9 mouse cellular contexts compared by ENCODE assay signal in genomic region chr8:57589176-57589575, GRCm38 (mm10).
A peak's percentile ranks its signal among the peaks of the same experiment; 100 is the strongest.
DNase-seq lines count a peak whose midpoint lies in the region; ATAC-seq and TF ChIP-seq lines count a peak whose summit lies in the region.
"Had no signal": no experiment of that assay in that cellular context is flagged by ENCODE, and none has a peak within 500 bp of the region (broad histone marks: within the 10 kb centered on the region; RNA-seq: fewer than 3 reads in every experiment).

No protein-coding gene starts in this region.

- no peak overlapping the region for H3K4me3 ChIP-seq in olfactory bulb, adult 2 months (ENCODE audit: insufficient read depth, low read depth, low read length)
- no peak overlapping the region for H3K4me3 ChIP-seq in liver, embryonic 11.5 days (ENCODE audit: low read depth, low read length)
- H3K4me3 ChIP-seq: embryonic facial prominence, embryonic 12.5 days had no signal

- DNase-seq in adrenal gland, adult (ENCODE audit: inconsistent age in 2 of 2, low spot score in 1 of 2): peak; percentile 73 to 85
- no peak for DNase-seq in adrenal gland, adult 18-20 months (ENCODE audit: low spot score in 2 of 2)
- peak; percentile 46 for DNase-seq in left cerebral cortex, adult 11 months (ENCODE audit: low spot score)
- DNase-seq in left cerebral cortex, postnatal 10 days (ENCODE audit: extremely low spot score in 1 of 2, low spot score in 2 of 2): no peak
- DNase-seq in brain, adult 2 months (ENCODE audit: low read depth, low spot score): peak; percentile 96
- no peak for DNase-seq in liver
- no peak for DNase-seq in liver, embryonic 11.5 days (ENCODE audit: low spot score)

- peaks cover 7% of the 10 kb centered on the region for H3K4me1 ChIP-seq in olfactory bulb, adult 2 months (ENCODE audit: control insufficient read depth, insufficient read depth, low read length)
- peaks cover 25% of the 10 kb centered on the region for H3K4me1 ChIP-seq in liver, embryonic 11.5 days (replicated peaks; ENCODE audit: control insufficient read depth, insufficient read depth, low read length)
- H3K4me1 ChIP-seq: embryonic facial prominence, embryonic 12.5 days had no signal

- intact Hi-C loops in left cerebral cortex, postnatal 10 days (cut with DNase I): no loop called here

- 38% methylated on average over 9 of the region's 9 CpGs for WGBS in olfactory bulb, adult 2 months
- WGBS in liver, embryonic 11.5 days: 82% methylated on average over 9 of the region's 9 CpGs

- no peaks in the 10 kb centered on the region for H3K36me3 ChIP-seq in liver, embryonic 11.5 days (ENCODE audit: control insufficient read depth, insufficient read depth, low read length)
- H3K36me3 ChIP-seq: embryonic facial prominence, embryonic 12.5 days had no signal

- peak overlapping the region; percentile 24; the same call in 1 of the 2 replicates for H3K27ac ChIP-seq in olfactory bulb, adult 2 months (ENCODE audit: insufficient read depth, low read depth, low read length)
- no peak overlapping the region for H3K27ac ChIP-seq in liver, embryonic 11.5 days (ENCODE audit: low read depth, low read length)
- H3K27ac ChIP-seq: embryonic facial prominence, embryonic 12.5 days had no signal

- H3K9me3 ChIP-seq in liver, embryonic 11.5 days (ENCODE audit: control insufficient read depth, low read length): no peaks in the 10 kb centered on the region
- H3K9me3 ChIP-seq: embryonic facial prominence, embryonic 12.5 days had no signal

- no peak for TF ChIP-seq POLR2A in olfactory bulb, adult 2 months (IDR thresholded peaks at IDR 0.05; ENCODE audit: insufficient read depth, low read depth, low read length)

- H3K27me3 ChIP-seq in liver, embryonic 11.5 days (replicated peaks; ENCODE audit: control insufficient read depth, insufficient read depth, low read length): no peaks in the 10 kb centered on the region
- H3K27me3 ChIP-seq: embryonic facial prominence, embryonic 12.5 days had no signal

- no peak overlapping the region for H3K9ac ChIP-seq in liver, embryonic 11.5 days (ENCODE audit: low read depth, low read length)
- H3K9ac ChIP-seq: embryonic facial prominence, embryonic 12.5 days had no signal

- TF ChIP-seq CTCF in olfactory bulb, adult 2 months (IDR thresholded peaks at IDR 0.05; ENCODE audit: insufficient read depth, low read depth, low read length): no peak

- ATAC-seq in liver, embryonic 11.5 days (replicated peaks; ENCODE audit: low FRiP score): no peak

- H3K4me2 ChIP-seq in liver, embryonic 11.5 days: no peak overlapping the region
- H3K4me2 ChIP-seq: embryonic facial prominence, embryonic 12.5 days had no signal

Comparison
In these comparisons a context has a peak if more than half of its experiments do, and no peak if none do; other contexts are left out.
1. DNase-seq: peak in adrenal gland, adult (2 of 2), left cerebral cortex, adult 11 months (single experiment) and brain, adult 2 months (single experiment); none in adrenal gland, adult 18-20 months (0 of 2), left cerebral cortex, postnatal 10 days (0 of 2), liver (single experiment) and liver, embryonic 11.5 days (single experiment).